ENCODE assay signal across 10 mouse cellular contexts in genomic region chr11:100745085-100745484, GRCm38 (mm10). TPM values are rescaled to one million over a fixed set of nuclear protein-coding genes. Genes with fewer than 3 reads are reported as not detected.
DNase-seq lines count a peak whose midpoint lies in the region; ATAC-seq lines count a peak whose summit lies in the region.
"Had no signal": no experiment of that assay in that cellular context is flagged by ENCODE, and none has a peak within 500 bp of the region (broad histone marks: within the 10 kb centered on the region; RNA-seq: fewer than 3 reads in every experiment).

No protein-coding gene starts in this region.

- no peaks in the 10 kb centered on the region for H3K9me3 ChIP-seq in heart, embryonic 12.5 days (replicated peaks)
- H3K9me3 ChIP-seq in embryonic facial prominence, embryonic 10.5 days: no peaks in the 10 kb centered on the region
- no peaks in the 10 kb centered on the region for H3K9me3 ChIP-seq in liver, embryonic 13.5 days (replicated peaks)
- H3K9me3 ChIP-seq: stomach, embryonic 15.5 days had no signal

- H3K27me3 ChIP-seq in heart, embryonic 12.5 days (replicated peaks): peaks cover 50% of the 10 kb centered on the region
- peaks cover 23% of the 10 kb centered on the region for H3K27me3 ChIP-seq in embryonic facial prominence, embryonic 10.5 days (replicated peaks; ENCODE audit: low read depth, poor library complexity, severe bottlenecking)
- peaks cover 45% of the 10 kb centered on the region for H3K27me3 ChIP-seq in liver, embryonic 13.5 days

- H3K4me2 ChIP-seq in heart, embryonic 12.5 days: no peak overlapping the region
- H3K4me2 ChIP-seq in liver, embryonic 13.5 days: no peak overlapping the region
- H3K4me2 ChIP-seq: stomach, embryonic 15.5 days had no signal

- no peak overlapping the region for H3K4me3 ChIP-seq in heart, embryonic 12.5 days
- no peak overlapping the region for H3K4me3 ChIP-seq in embryonic facial prominence, embryonic 10.5 days
- no peak overlapping the region for H3K4me3 ChIP-seq in liver, embryonic 13.5 days (replicated peaks)
- H3K4me3 ChIP-seq: stomach, embryonic 15.5 days had no signal

- no peaks in the 10 kb centered on the region for H3K4me1 ChIP-seq in heart, embryonic 12.5 days (replicated peaks)
- H3K4me1 ChIP-seq in embryonic facial prominence, embryonic 10.5 days: peaks cover 6% of the 10 kb centered on the region
- peaks cover 24% of the 10 kb centered on the region for H3K4me1 ChIP-seq in liver, embryonic 13.5 days (replicated peaks)
- H3K4me1 ChIP-seq: stomach, embryonic 15.5 days had no signal

- DNase-seq in heart, adult 11 months: no peak
- DNase-seq in 3T3-L1 (ENCODE audit: low read depth, low spot score): peak; percentile 65
- DNase-seq in ZHBTc4 (ENCODE audit: low read depth, low spot score): peak; percentile 85
- peak; percentile 60 for DNase-seq in embryonic facial prominence, embryonic 10.5 days (ENCODE audit: low spot score)
- peak; percentile 38 for DNase-seq in liver, embryonic 13.5 days
- DNase-seq in urinary bladder, adult 2 months (ENCODE audit: low spot score): no peak

- WGBS in heart, embryonic 12.5 days: 15% methylated on average over 6 of the region's 6 CpGs
- WGBS in embryonic facial prominence, embryonic 10.5 days: 15% methylated on average over 6 of the region's 6 CpGs
- WGBS in liver, embryonic 13.5 days (ENCODE audit: insufficient replicate concordance): 14% methylated on average over 6 of the region's 6 CpGs

- H3K36me3 ChIP-seq in heart, embryonic 12.5 days: no peaks in the 10 kb centered on the region
- no peaks in the 10 kb centered on the region for H3K36me3 ChIP-seq in embryonic facial prominence, embryonic 10.5 days (replicated peaks)
- no peaks in the 10 kb centered on the region for H3K36me3 ChIP-seq in liver, embryonic 13.5 days
- H3K36me3 ChIP-seq: stomach, embryonic 15.5 days had no signal

- ATAC-seq in heart, embryonic 12.5 days (ENCODE audit: insufficient number of reproducible peaks, low FRiP score): peak; percentile 52; the same call in 1 of the 2 replicates
- ATAC-seq in liver, embryonic 13.5 days (ENCODE audit: low read depth): no peak
- ATAC-seq in neutrophil, adult 5-6 weeks (ENCODE audit: extremely low read depth, insufficient number of reproducible peaks, low FRiP score, poor library complexity, severe bottlenecking): peak; percentile 56

- H3K9ac ChIP-seq in heart, embryonic 12.5 days: no peak overlapping the region
- H3K9ac ChIP-seq in liver, embryonic 13.5 days: no peak overlapping the region
- H3K9ac ChIP-seq: stomach, embryonic 15.5 days had no signal

- no peak overlapping the region for H3K27ac ChIP-seq in heart, embryonic 12.5 days (ENCODE audit: poor library complexity, severe bottlenecking)
- H3K27ac ChIP-seq in embryonic facial prominence, embryonic 10.5 days (replicated peaks): no peak overlapping the region
- H3K27ac ChIP-seq in liver, embryonic 13.5 days: no peak overlapping the region
- H3K27ac ChIP-seq: stomach, embryonic 15.5 days had no signal

RNA-seq across cellular contexts. Expression of gene Rab5c, which starts 7.1 kb away (rescaled TPM):
- polyA plus RNA-seq in heart, embryonic 12.5 days (2016; fragmentation: Nextera tagmentation; extraction: Ambion mirVana): 10.5 and 11.4 TPM in 2 replicates
- polyA plus RNA-seq in embryonic facial prominence, embryonic 10.5 days (2016; fragmentation: Nextera tagmentation; extraction: Ambion mirVana): 13.0 and 13.1 TPM in 2 replicates
- polyA plus RNA-seq in liver, embryonic 13.5 days (2015; fragmentation: Nextera tagmentation; extraction: Ambion mirVana): 18.8 and 20.5 TPM in 2 replicates
- total RNA-seq in neutrophil, adult 5-6 weeks (2017): 136 and 138 TPM in 2 replicates
- 148 and 160 TPM in 2 replicates for polyA plus RNA-seq in urinary bladder, adult 2 months (2012; rRNA removed)

RNA-seq across cellular contexts. Expression of gene Kcnh4, which starts 14.7 kb away (rescaled TPM):
- not detected in 2 replicates for polyA plus RNA-seq in heart, embryonic 12.5 days (2016; fragmentation: Nextera tagmentation; extraction: Ambion mirVana)
- 0.64 and 0.71 TPM in 2 replicates for polyA plus RNA-seq in embryonic facial prominence, embryonic 10.5 days (2016; fragmentation: Nextera tagmentation; extraction: Ambion mirVana)
- not detected in 2 replicates for polyA plus RNA-seq in liver, embryonic 13.5 days (2015; fragmentation: Nextera tagmentation; extraction: Ambion mirVana)
- 0.23 TPM in 1 of 2 replicates, not detected in the other for total RNA-seq in neutrophil, adult 5-6 weeks (2017)
- polyA plus RNA-seq in urinary bladder, adult 2 months (2012; rRNA removed): 0.01 and 0.04 TPM in 2 replicates

RNA-seq across cellular contexts. Expression of gene Hcrt, which starts 17.6 kb away (rescaled TPM):
- not detected in 2 replicates for polyA plus RNA-seq in heart, embryonic 12.5 days (2016; fragmentation: Nextera tagmentation; extraction: Ambion mirVana)
- not detected in 2 replicates for polyA plus RNA-seq in embryonic facial prominence, embryonic 10.5 days (2016; fragmentation: Nextera tagmentation; extraction: Ambion mirVana)
- polyA plus RNA-seq in liver, embryonic 13.5 days (2015; fragmentation: Nextera tagmentation; extraction: Ambion mirVana): not detected in 2 replicates
- not detected in 2 replicates for total RNA-seq in neutrophil, adult 5-6 weeks (2017)
- polyA plus RNA-seq in urinary bladder, adult 2 months (2012; rRNA removed): 0.15 TPM in 1 of 2 replicates, not detected in the other
- polyA plus RNA-seq: stomach, embryonic 15.5 days had no signal

RNA-seq across cellular contexts. Expression of gene Ghdc, which starts 25.7 kb away (rescaled TPM):
- polyA plus RNA-seq in heart, embryonic 12.5 days (2016; fragmentation: Nextera tagmentation; extraction: Ambion mirVana): 6.5 and 7.0 TPM in 2 replicates
- 3.3 and 3.7 TPM in 2 replicates for polyA plus RNA-seq in embryonic facial prominence, embryonic 10.5 days (2016; fragmentation: Nextera tagmentation; extraction: Ambion mirVana)
- 1.4 and 2.4 TPM in 2 replicates for polyA plus RNA-seq in liver, embryonic 13.5 days (2015; fragmentation: Nextera tagmentation; extraction: Ambion mirVana)
- 8.2 and 8.6 TPM in 2 replicates for total RNA-seq in neutrophil, adult 5-6 weeks (2017)
- 16.7 and 20.5 TPM in 2 replicates for polyA plus RNA-seq in urinary bladder, adult 2 months (2012; rRNA removed)

RNA-seq across cellular contexts. Expression of gene Hspb9, which starts 31.4 kb away (rescaled TPM):
- polyA plus RNA-seq in heart, embryonic 12.5 days (2016; fragmentation: Nextera tagmentation; extraction: Ambion mirVana): 0.27 TPM in 1 of 2 replicates, not detected in the other
- polyA plus RNA-seq in embryonic facial prominence, embryonic 10.5 days (2016; fragmentation: Nextera tagmentation; extraction: Ambion mirVana): 0.56 TPM in 1 of 2 replicates, not detected in the other
- 0.17 and 0.43 TPM in 2 replicates for polyA plus RNA-seq in liver, embryonic 13.5 days (2015; fragmentation: Nextera tagmentation; extraction: Ambion mirVana)
- total RNA-seq in neutrophil, adult 5-6 weeks (2017): not detected in 2 replicates
- 0.11 and 0.37 TPM in 2 replicates for polyA plus RNA-seq in urinary bladder, adult 2 months (2012; rRNA removed)
- total RNA-seq: layer of hippocampus, postnatal 10 days had no signal
- polyA plus RNA-seq: stomach, embryonic 15.5 days had no signal

Comparison
In these comparisons a context has a peak if more than half of its experiments do, and no peak if none do; other contexts are left out.
1. DNase-seq: peak in 3T3-L1 (single experiment), ZHBTc4 (single experiment), embryonic facial prominence, embryonic 10.5 days (single experiment) and liver, embryonic 13.5 days (single experiment); none in heart, adult 11 months (single experiment) and urinary bladder, adult 2 months (single experiment).